Mouse (Mus musculus) neural tube, embryonic 13.5 days (tissue): ENCODE results near the gene Map10. TPM values are rescaled to one million over a fixed set of nuclear protein-coding genes. Genes with fewer than 3 reads are reported as not detected.

ENCODE experiments used
- ATAC-seq: fragments of 200-750 bp; cut with Nextera tagmentation; 2 replicates; pipeline ENCODE4 v1.8.0; 2017; ENCODE audit warnings: low read depth, mild to moderate bottlenecking, moderate TSS enrichment, moderate library complexity
- H3K27ac ChIP-seq: fragments of 300-500 bp; sonication (generic); replicated peaks from 2 replicates; pipeline ENCODE4 v1.5.1; 2015; ENCODE audit warnings: moderate library complexity, mild to moderate bottlenecking, inconsistent platforms
- H3K27me3 ChIP-seq: fragments of 300-500 bp; sonication (generic); 2 replicates; pipeline ENCODE4 v1.6.1; 2015; ENCODE audit warnings: mild to moderate bottlenecking, inconsistent platforms
- H3K36me3 ChIP-seq: fragments of 300-500 bp; sonication (generic); 2 replicates; pipeline ENCODE4 v1.6.1; 2015; ENCODE audit warnings: mild to moderate bottlenecking, inconsistent platforms
- H3K4me1 ChIP-seq: fragments of 300-500 bp; sonication (generic); replicated peaks from 2 replicates; pipeline ENCODE4 v1.6.1; 2015; ENCODE audit warnings: inconsistent platforms
- H3K4me2 ChIP-seq: fragments of 300-500 bp; sonication (generic); 2 replicates; pipeline ENCODE4 v1.6.1; 2015; ENCODE audit warnings: inconsistent platforms, mild to moderate bottlenecking, moderate library complexity
- H3K4me3 ChIP-seq: fragments of 300-500 bp; sonication (generic); 2 replicates; pipeline ENCODE4 v1.5.1; 2015; ENCODE audit warnings: mild to moderate bottlenecking, inconsistent platforms
- H3K9ac ChIP-seq: fragments of 300-500 bp; sonication (generic); 2 replicates; pipeline ENCODE4 v1.6.1; 2015; ENCODE audit warnings: moderate library complexity, mild to moderate bottlenecking, inconsistent platforms
- H3K9me3 ChIP-seq: fragments of 300-500 bp; sonication (generic); 2 replicates; pipeline ENCODE4 v1.6.1; 2016; ENCODE audit warnings: inconsistent platforms
- WGBS: fragments of 180-500 bp; shearing (Covaris S2); methylation state at CpG from one replicate; pipeline ENCODE4 v1.1.7; 2015; 5-methylcytosine and 5-hydroxymethylcytosine counted together
- polyA plus RNA-seq: library from polyadenylated mRNA; unstranded; fragments of >200 nt; fragmentation: Nextera tagmentation; extraction: Ambion mirVana; gene quantifications from 2 replicates; pipeline ENCODE4 v1.2.1, GENCODE M21; 2015

Map10 gene
- polyA plus RNA-seq, result 7.0 and 8.5 TPM in 2 replicates

DNA sequence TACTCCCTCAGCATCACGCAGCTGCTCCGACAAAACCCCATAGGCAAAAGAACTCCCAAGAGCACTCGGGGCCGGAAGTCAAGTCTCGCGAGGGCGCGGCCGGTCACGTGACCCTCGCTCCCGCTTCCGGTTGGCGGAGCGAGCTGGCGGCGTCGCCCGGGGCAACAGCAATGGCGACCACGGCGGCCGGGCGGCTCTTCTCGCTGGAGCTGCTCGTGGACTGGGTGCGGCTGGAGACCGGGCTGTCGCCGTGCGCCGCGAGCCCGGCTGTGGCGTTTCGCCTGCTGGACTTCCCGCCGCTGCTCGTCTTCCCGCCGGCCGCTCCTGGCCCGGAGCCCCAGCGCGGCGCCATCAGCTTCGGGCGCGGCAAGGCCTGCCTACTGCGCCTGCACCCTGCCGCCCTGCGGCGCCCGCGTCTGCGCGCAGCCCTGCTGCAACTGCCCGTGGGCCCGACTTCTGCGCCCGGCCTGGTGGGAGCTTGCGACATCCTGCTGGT, at the start of gene Map10:
Map10 (plus strand) TSS at position 119 of the 496 bp plus-strand sequence.
- peak within 1 kb of the TSS; percentile 83 for H3K9ac ChIP-seq
- 0 out of 2 replicates have a peak, but pooled peaks cover 5% of the 10 kb centered on the region for H3K27me3 ChIP-seq
- peak within 1 kb of the TSS; percentile 88 for H3K4me2 ChIP-seq
- peaks cover 23% of the 10 kb centered on the region for H3K9me3 ChIP-seq
- peak within 1 kb of the TSS; percentile 78 for H3K27ac ChIP-seq
- peaks cover 20% of the 10 kb centered on the region for H3K36me3 ChIP-seq
- peaks cover 9% of the 10 kb centered on the region for H3K4me1 ChIP-seq
- H3K4me3 ChIP-seq, result peak within 1 kb of the TSS; percentile 58
- 2% methylated on average over 62 of the region's 62 CpGs for WGBS
- peak; percentile 89 for ATAC-seq

DNA sequence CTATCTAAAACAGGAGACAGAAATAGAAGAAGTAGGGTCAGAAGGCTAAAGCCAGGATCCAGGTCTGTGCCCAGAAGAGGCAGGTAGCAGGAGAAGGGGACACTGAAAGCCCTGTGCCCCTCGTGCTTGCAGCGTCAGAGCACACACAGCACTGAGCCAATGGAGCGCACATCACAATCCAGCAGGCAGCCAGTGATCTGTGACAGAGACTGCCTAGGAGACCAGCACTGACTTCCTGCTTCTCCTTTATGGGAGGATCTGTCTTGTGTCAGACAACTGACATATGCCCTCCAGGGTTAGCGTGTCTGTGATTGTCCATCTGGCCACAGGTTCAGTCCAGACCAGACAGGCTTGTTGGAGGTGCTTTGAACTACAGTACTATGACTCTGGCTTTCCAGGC, 49.3 kb upstream of the Map10 start:
- peaks cover 29% of the 10 kb centered on the region for H3K4me1 ChIP-seq
- ATAC-seq, result no peak; the same call in 1 of the 2 replicates
- H3K27me3 ChIP-seq, result no peaks in the 10 kb centered on the region
- WGBS, result 69% methylated on average over 4 of the region's 4 CpGs
- no peak overlapping the region for H3K4me3 ChIP-seq
- no peak overlapping the region for H3K27ac ChIP-seq
- peaks cover 2% of the 10 kb centered on the region; the same call in 1 of the 2 replicates for H3K9me3 ChIP-seq
- H3K36me3 ChIP-seq, result no peaks in the 10 kb centered on the region
- no peak overlapping the region for H3K4me2 ChIP-seq
- no peak overlapping the region for H3K9ac ChIP-seq

DNA sequence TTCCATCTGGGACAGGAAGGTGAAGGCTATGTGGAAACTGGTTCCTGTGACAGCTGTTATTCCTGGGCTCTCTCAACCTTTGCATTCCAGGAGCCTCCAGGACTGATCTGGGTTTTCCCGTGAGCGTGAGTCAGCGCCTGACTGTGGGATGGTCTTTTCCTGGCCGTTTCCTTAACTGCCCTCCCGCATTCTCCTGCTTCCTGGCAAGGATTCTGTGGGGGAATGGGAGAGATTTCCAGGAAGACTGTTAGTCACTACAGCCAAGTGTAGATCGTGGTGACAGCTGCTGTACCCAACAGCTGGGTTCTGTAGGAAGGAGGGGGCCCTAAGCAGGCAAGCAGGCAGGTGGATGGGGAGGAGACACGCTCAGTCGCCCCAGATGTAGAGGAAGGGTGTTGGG, 45.3 kb upstream of the Map10 start:
- H3K36me3 ChIP-seq, result no peaks in the 10 kb centered on the region
- H3K9me3 ChIP-seq, result peaks cover 7% of the 10 kb centered on the region; the same call in 1 of the 2 replicates
- ATAC-seq, result no peak
- no peak overlapping the region for H3K27ac ChIP-seq
- peaks cover 21% of the 10 kb centered on the region for H3K4me1 ChIP-seq
- no peak overlapping the region for H3K4me3 ChIP-seq
- H3K4me2 ChIP-seq, result no peak overlapping the region
- WGBS, result 78% methylated on average over 8 of the region's 8 CpGs
- no peak overlapping the region for H3K9ac ChIP-seq
- H3K27me3 ChIP-seq, result no peaks in the 10 kb centered on the region

DNA sequence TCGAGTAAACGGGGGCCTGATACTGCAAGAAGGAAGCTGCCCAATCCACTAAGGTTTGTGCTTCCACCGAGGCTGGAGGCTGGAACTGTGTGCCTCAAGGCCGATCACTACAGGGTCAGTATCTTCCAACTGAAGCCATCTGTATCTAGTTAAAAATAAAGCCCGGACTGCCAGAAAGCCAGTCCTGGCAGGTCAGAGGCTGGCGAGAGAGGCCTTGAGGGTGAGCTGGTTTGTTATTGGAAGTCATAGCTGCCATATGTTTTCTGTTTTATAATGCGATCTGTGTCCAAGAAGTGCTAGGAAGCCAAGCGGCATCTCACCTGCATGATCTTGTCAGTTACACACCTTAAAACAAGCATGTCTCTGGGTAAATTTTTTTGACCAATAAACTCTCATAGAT, 43.2 kb upstream of the Map10 start:
- 85% methylated on average over 8 of the region's 8 CpGs for WGBS
- Histone ChIP-seq H3K36me3 (no peaks in the 10 kb centered on the region), H3K27ac (no peak overlapping the region), H3K9ac (no peak overlapping the region), H3K4me2 (no peak overlapping the region), H3K4me1 (peaks cover 9% of the 10 kb centered on the region), H3K4me3 (no peak overlapping the region), H3K9me3 (peaks cover 7% of the 10 kb centered on the region; the same call in 1 of the 2 replicates), H3K27me3 (no peaks in the 10 kb centered on the region)
- no peak for ATAC-seq

DNA sequence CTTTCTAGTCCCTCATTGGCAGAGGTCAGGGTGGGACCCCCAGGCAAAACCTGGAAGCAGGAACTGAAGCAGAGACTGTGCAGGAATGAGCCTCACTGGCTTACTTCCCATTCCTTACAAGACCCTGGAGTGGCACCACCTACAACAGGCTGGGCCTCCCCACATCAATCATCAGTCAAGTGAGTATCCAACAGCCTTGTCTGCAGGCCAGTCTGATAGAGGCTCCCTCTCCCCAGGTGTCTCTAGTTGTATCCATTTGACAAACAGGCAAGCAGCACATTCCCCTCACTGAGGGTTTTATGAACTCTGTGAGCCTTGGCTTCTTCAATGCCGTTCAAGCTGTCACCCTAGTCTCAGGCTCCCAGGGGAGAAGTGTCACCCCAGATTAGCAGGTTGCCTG, 40.8 kb upstream of the Map10 start:
- no peak overlapping the region for H3K27ac ChIP-seq
- no peak for ATAC-seq

DNA sequence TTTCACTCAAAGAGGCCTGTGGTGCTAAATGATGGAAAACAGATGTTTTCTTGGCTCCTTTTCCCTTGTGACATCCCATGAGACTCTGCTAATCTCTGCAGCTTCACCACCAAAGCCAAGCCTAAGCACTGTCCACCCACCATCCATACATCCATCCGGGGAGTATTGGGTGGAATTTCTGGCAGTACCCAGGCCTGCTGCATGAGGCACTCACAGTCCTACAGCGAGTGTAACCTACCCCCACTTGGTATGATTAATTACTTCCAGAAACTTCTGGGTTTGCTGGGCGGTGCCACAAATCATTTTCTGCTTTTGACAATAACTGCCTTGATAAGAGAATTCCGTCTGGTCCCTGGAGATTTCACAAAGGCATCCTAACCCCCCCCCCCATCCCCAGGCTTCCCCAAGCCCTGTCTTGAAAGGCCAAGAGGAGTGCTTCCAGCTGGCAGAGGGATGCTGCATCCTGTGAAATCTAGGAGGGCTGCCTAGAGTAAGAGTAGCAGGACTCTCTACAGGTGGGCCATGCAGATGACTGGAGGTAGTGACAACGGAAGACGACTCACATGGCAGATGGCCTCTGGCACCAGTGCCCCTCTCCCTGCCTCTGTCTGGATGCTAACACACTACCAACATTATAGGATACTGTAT, 31.1 kb upstream of the Map10 start:
- Histone ChIP-seq H3K36me3 (no peaks in the 10 kb centered on the region), H3K9ac (no peak overlapping the region), H3K27me3 (no peaks in the 10 kb centered on the region), H3K4me1 (peaks cover 15% of the 10 kb centered on the region), H3K4me2 (no peak overlapping the region), H3K9me3 (no peaks in the 10 kb centered on the region), H3K4me3 (no peak overlapping the region), H3K27ac (no peak overlapping the region)
- ATAC-seq, result no peak
- 86% methylated on average over 6 of the region's 6 CpGs for WGBS

More for the DNA sequence above, 40.8 kb upstream of the Map10 start:
- no peaks in the 10 kb centered on the region for H3K27me3 ChIP-seq
- H3K4me2 ChIP-seq, result no peak overlapping the region
- H3K9ac ChIP-seq, result no peak overlapping the region
- WGBS, result 96% methylated on average over 1 of the region's 1 CpGs
- peaks cover 7% of the 10 kb centered on the region; the same call in 1 of the 2 replicates for H3K9me3 ChIP-seq
- H3K4me1 ChIP-seq, result no peaks in the 10 kb centered on the region
- no peaks in the 10 kb centered on the region for H3K36me3 ChIP-seq
- no peak overlapping the region for H3K4me3 ChIP-seq

DNA sequence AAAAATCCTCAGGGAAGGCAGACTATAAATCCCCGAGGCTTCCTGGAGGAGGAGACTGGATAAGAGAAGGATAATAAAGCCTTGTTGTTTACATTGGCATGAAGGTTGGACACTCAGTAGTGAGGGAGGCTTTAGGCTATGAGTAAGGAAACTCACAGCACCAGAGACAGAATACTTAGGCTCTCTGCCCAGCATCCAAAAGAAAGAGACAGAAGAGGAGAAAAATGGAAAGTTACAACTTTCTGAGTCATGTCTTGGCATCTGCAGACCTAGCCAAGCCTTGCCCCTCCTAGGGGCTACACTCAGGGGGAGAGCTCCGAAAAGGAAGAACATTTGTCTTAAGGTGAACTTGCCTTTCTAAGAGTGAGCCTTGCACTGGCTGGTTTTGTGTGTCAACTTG, 30.0 kb upstream of the Map10 start:
- Histone ChIP-seq H3K9ac (no peak overlapping the region), H3K4me3 (no peak overlapping the region), H3K36me3 (no peaks in the 10 kb centered on the region), H3K27ac (no peak overlapping the region), H3K27me3 (no peaks in the 10 kb centered on the region), H3K4me2 (no peak overlapping the region), H3K9me3 (no peaks in the 10 kb centered on the region), H3K4me1 (peaks cover 15% of the 10 kb centered on the region)
- ATAC-seq, result no peak
- WGBS, result 79% methylated on average over 2 of the region's 2 CpGs

DNA sequence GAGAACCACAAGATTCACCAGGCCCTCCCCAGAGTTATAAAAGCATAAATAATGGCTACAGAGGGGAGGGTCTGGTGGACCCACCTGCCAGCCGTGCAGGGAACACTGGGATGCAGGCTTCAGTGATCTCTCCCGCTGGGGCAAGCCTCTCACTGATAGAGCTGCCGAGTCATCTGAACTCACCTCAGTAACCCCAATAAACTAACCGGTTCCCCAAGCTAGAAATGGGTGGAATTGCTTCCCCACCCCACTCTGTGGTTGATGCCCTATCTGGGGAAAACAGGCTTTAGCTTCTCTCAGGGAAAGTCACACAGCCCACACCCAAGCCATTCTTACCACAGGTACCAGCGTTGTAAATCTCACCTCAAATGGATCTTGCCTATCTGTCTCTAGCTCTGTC, 28.9 kb upstream of the Map10 start:
- no peak for ATAC-seq
- Histone ChIP-seq H3K27ac (no peak overlapping the region), H3K4me1 (peaks cover 15% of the 10 kb centered on the region), H3K4me3 (no peak overlapping the region), H3K36me3 (no peaks in the 10 kb centered on the region), H3K27me3 (no peaks in the 10 kb centered on the region), H3K4me2 (no peak overlapping the region), H3K9ac (no peak overlapping the region), H3K9me3 (no peaks in the 10 kb centered on the region)
- 53% methylated on average over 5 of the region's 5 CpGs for WGBS

DNA sequence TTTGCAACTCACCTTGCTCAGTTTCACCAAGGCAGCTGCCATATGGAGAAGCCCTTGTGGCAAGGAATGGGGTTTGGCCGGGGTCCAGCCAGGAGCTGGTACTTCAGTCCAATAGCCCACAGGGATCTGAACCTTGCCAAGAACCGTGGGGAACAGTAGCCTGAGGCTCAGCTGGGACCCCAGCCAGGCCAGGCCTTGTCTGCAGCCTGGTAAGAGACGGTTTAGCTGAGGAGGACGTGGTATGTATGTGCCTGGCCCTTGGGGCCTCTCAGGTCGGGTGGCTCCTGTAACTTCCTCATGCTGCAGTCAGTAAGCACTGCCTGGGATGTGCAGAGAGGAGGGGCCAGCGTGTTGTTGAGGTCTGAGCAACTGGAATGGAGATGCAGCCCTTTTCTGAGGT, 27.8 kb upstream of the Map10 start:
- Histone ChIP-seq H3K9ac (no peak overlapping the region), H3K27me3 (no peaks in the 10 kb centered on the region), H3K4me3 (no peak overlapping the region), H3K9me3 (no peaks in the 10 kb centered on the region), H3K4me1 (peaks cover 15% of the 10 kb centered on the region), H3K27ac (no peak overlapping the region), H3K36me3 (no peaks in the 10 kb centered on the region), H3K4me2 (no peak overlapping the region)
- 54% methylated on average over 6 of the region's 6 CpGs for WGBS
- peak; percentile 40 for ATAC-seq

DNA sequence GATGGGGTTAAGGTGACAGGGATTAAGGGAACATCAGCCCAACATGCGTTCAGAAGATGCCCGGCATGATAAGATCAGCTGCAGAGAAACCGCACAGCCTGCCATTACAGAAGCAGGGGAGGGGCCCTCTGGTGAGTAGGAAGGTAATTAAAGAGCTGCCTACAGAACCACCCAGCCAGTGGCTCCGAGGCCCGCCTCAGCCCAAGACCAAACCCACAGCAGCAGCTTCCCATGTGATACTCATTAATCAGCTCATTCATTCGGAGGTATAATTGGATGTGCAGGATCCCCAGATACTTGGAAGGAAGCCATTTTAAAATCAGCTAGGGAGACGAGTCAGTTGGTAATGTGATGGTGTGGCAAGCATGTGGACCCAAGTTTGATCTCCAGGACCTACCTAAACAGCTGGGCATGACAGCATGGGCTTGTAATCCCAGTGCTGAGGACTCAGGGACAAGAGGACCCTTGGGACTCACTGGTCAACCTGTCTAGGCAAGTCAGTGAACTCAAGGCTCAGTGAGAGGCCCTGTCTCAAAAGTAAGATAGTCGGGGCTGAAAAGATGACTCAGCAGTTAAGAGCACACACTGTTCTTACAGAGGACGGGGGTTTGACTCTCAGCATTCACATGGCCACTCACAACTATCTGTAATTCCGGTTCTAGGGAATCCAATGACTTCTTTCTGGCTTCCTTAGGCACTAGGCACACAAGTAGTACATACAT, 23.7 kb upstream of the Map10 start:
- no peaks in the 10 kb centered on the region for H3K9me3 ChIP-seq
- H3K4me3 ChIP-seq, result no peak overlapping the region
- ATAC-seq, result 0 out of 2 replicates have a peak, but pooled peaks have one; percentile 43
- peaks cover 15% of the 10 kb centered on the region for H3K4me1 ChIP-seq
- H3K27me3 ChIP-seq, result no peaks in the 10 kb centered on the region
- WGBS, result 59% methylated on average over 10 of the region's 10 CpGs
- H3K9ac ChIP-seq, result no peak overlapping the region
- H3K27ac ChIP-seq, result no peak overlapping the region
- no peak overlapping the region for H3K4me2 ChIP-seq
- H3K36me3 ChIP-seq, result no peaks in the 10 kb centered on the region

DNA sequence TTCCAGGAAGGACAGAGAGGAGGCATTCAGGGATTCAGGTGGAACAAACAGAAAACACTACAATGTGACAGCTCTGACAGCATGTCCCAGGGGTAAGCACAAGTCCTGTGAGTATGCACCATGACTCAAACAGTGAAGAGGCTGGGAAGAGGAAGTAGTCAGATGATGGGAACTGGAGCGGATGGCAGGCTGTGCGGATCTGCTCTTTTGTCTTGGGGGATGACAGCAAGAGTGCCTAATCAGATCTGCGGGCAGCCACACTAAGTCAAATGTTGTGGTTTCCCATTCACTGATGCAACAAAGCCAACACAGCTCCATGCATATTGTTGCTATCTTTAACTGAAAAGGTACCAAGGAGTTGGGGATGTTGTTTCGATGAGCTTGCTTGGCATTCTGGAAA, 20.2 kb upstream of the Map10 start:
- Histone ChIP-seq H3K4me2 (no peak overlapping the region), H3K4me1 (no peaks in the 10 kb centered on the region), H3K27ac (no peak overlapping the region), H3K9ac (no peak overlapping the region), H3K36me3 (no peaks in the 10 kb centered on the region), H3K27me3 (no peaks in the 10 kb centered on the region), H3K9me3 (no peaks in the 10 kb centered on the region), H3K4me3 (no peak overlapping the region)
- no peak for ATAC-seq
- WGBS, result 81% methylated on average over 4 of the region's 4 CpGs

DNA sequence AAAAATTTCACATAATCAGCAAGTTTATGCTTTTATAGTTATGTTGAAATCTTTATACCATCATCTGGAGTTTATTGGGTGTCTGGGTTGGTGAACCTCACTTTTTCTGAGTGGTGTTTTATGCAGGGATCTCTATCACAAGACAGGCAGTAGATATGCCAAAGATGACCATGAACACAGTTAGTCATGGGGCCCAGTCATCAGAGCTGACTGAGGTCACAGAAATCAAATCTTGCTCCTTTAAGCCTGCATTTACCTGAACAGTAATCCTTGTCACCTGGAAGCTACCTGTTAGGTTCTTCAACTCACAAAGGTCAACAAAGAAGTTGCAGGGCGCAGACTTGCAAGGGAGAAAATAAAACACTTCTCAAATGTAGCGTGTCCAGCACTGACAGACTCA, 14.8 kb upstream of the Map10 start:
- WGBS, result 95% methylated on average over 2 of the region's 2 CpGs
- Histone ChIP-seq H3K27me3 (no peaks in the 10 kb centered on the region), H3K27ac (no peak overlapping the region), H3K4me3 (no peak overlapping the region), H3K36me3 (no peaks in the 10 kb centered on the region), H3K4me2 (no peak overlapping the region), H3K9ac (no peak overlapping the region), H3K9me3 (no peaks in the 10 kb centered on the region), H3K4me1 (peaks cover 11% of the 10 kb centered on the region; the same call in 1 of the 2 replicates)
- ATAC-seq, result no peak
